8 mouse cellular contexts compared by ENCODE assay signal in the genomic region with DNA sequence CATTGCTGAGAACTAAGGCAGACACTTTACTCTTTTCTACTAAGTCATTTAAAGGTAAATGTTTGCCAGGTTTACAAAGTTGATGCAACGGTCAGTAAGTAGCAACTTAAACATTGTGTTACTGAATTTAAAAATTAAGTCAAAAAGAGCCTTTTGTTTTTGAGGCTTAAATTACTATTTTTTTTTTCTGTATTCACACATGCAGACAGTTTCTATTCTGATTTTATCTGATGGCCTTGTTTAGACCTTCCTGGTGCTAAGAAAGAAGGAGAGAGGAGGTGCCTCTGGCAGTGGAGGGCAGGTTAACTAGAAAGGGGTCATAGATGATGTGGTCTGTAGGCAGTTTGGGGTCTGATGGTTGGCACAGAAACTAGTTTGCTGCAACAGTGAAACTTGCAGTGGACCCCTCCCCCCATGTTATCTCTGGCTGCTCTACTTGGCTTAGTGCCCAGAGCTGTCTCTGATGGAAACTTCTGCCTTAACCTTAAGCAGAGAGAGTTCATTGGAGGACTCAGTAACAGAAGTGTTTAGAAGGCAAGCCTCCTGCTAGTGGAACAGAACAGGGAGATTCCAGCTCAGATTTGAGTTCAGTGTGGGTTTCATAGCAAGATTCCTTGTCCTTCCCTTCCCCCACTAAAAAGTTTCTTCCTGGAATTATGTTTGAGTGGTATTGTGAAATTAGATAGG. TPM values are rescaled to one million over a fixed set of nuclear protein-coding genes. Genes with fewer than 3 reads are reported as not detected.
DNase-seq lines count a peak whose midpoint lies in the region; ATAC-seq and TF ChIP-seq lines count a peak whose summit lies in the region.

No protein-coding gene starts in this region.

- TF ChIP-seq CTCF in kidney, adult 2 months (conservative IDR thresholded peaks at IDR 0.05; ENCODE audit: insufficient read depth, insufficient read length, low read depth, low read length) = no peak

- no peak for ATAC-seq in midbrain, embryonic 12.5 days (ENCODE audit: low FRiP score, low read depth)
- ATAC-seq in midbrain, embryonic 11.5 days (ENCODE audit: low FRiP score) = no peak
- peak; percentile 61 for ATAC-seq in granulocyte monocyte progenitor cell, adult 5-6 weeks (replicated peaks; ENCODE audit: poor library complexity, severe bottlenecking)

- TF ChIP-seq POLR2A in kidney, adult 2 months (IDR thresholded peaks at IDR 0.05; ENCODE audit: low read depth, low read length) = no peak

- 0 out of 2 replicates have a peak overlapping the region, but pooled peaks have one; percentile 4 for H3K27ac ChIP-seq in midbrain, embryonic 12.5 days (replicated peaks)
- no peak overlapping the region for H3K27ac ChIP-seq in midbrain, embryonic 11.5 days (ENCODE audit: low read depth, low read length)
- H3K27ac ChIP-seq in kidney, adult 2 months (ENCODE audit: insufficient read depth, low read depth, low read length) = peak overlapping the region; percentile 39; the same call in 1 of the 2 replicates
- no peak overlapping the region for H3K27ac ChIP-seq in midbrain, embryonic 10.5 days (replicated peaks)

- peaks cover 37% of the 10 kb centered on the region for H3K4me1 ChIP-seq in midbrain, embryonic 12.5 days
- peaks cover 5% of the 10 kb centered on the region; the same call in 1 of the 2 replicates for H3K4me1 ChIP-seq in midbrain, embryonic 11.5 days (ENCODE audit: control insufficient read depth, insufficient read depth, low read length)
- peaks cover 40% of the 10 kb centered on the region for H3K4me1 ChIP-seq in kidney, adult 2 months (ENCODE audit: control insufficient read depth, insufficient read depth, low read length)
- H3K4me1 ChIP-seq in midbrain, embryonic 10.5 days = peaks cover 20% of the 10 kb centered on the region

- H3K4me2 ChIP-seq in midbrain, embryonic 12.5 days (replicated peaks) = no peak overlapping the region
- H3K4me2 ChIP-seq in midbrain, embryonic 11.5 days = no peak overlapping the region

- no peak overlapping the region for H3K4me3 ChIP-seq in midbrain, embryonic 12.5 days
- no peak overlapping the region for H3K4me3 ChIP-seq in midbrain, embryonic 11.5 days (ENCODE audit: low read depth, low read length)
- no peak overlapping the region for H3K4me3 ChIP-seq in kidney, adult 2 months (ENCODE audit: insufficient read depth, low read depth, low read length)
- H3K4me3 ChIP-seq in midbrain, embryonic 10.5 days = no peak overlapping the region

- H3K36me3 ChIP-seq in midbrain, embryonic 12.5 days = no peaks in the 10 kb centered on the region
- H3K36me3 ChIP-seq in midbrain, embryonic 11.5 days (ENCODE audit: control insufficient read depth, insufficient read depth, low read length) = no peaks in the 10 kb centered on the region
- H3K36me3 ChIP-seq in kidney, adult 2 months (ENCODE audit: control insufficient read depth, insufficient read depth, low read length) = no peaks in the 10 kb centered on the region
- peaks cover 2% of the 10 kb centered on the region; the same call in 1 of the 2 replicates for H3K36me3 ChIP-seq in midbrain, embryonic 10.5 days

- H3K9ac ChIP-seq in midbrain, embryonic 12.5 days (replicated peaks) = no peak overlapping the region
- no peak overlapping the region for H3K9ac ChIP-seq in midbrain, embryonic 11.5 days (ENCODE audit: low read length)

- no peak for DNase-seq in midbrain, embryonic 11.5 days (ENCODE audit: low spot score, missing footprints)
- peak; percentile 78 for DNase-seq in adrenal gland, adult 2 months
- DNase-seq in kidney, adult 2 months = peak; percentile 77
- DNase-seq in lung, postnatal 25 days (ENCODE audit: low spot score) = peak; percentile 64
- peak; percentile 27 to 68 for DNase-seq in thymus, adult 18-20 months
- DNase-seq in midbrain, embryonic 10.5 days (ENCODE audit: low spot score) = no peak

- 73% methylated on average over 1 of the region's 1 CpGs for WGBS in midbrain, embryonic 12.5 days
- 80% methylated on average over 1 of the region's 1 CpGs for WGBS in midbrain, embryonic 11.5 days
- WGBS in kidney, adult 2 months = 8% methylated on average over 1 of the region's 1 CpGs
- WGBS in midbrain, embryonic 10.5 days = 89% methylated on average over 1 of the region's 1 CpGs

- no peaks in the 10 kb centered on the region for H3K27me3 ChIP-seq in midbrain, embryonic 12.5 days
- H3K27me3 ChIP-seq in midbrain, embryonic 11.5 days (ENCODE audit: control insufficient read depth, insufficient read depth, low read length) = no peaks in the 10 kb centered on the region
- H3K27me3 ChIP-seq in kidney, adult 2 months (replicated peaks; ENCODE audit: control insufficient read depth, insufficient read depth, low read length) = no peaks in the 10 kb centered on the region
- H3K27me3 ChIP-seq in midbrain, embryonic 10.5 days (ENCODE audit: low read depth, poor library complexity, severe bottlenecking) = no peaks in the 10 kb centered on the region

- H3K9me3 ChIP-seq in midbrain, embryonic 12.5 days = no peaks in the 10 kb centered on the region
- no peaks in the 10 kb centered on the region for H3K9me3 ChIP-seq in midbrain, embryonic 11.5 days (ENCODE audit: control insufficient read depth, low read length)
- H3K9me3 ChIP-seq in midbrain, embryonic 10.5 days (replicated peaks) = no peaks in the 10 kb centered on the region

RNA-seq across cellular contexts. Expression of gene Zfand3, which starts 23.0 kb away (rescaled TPM):
- polyA plus RNA-seq in midbrain, embryonic 12.5 days (2016; fragmentation: Nextera tagmentation; extraction: Ambion mirVana) = 83.1 and 91.5 TPM in 2 replicates
- polyA plus RNA-seq in midbrain, embryonic 11.5 days (2014; fragmentation: Nextera tagmentation; extraction: Ambion mirVana) = 63.9 and 64.7 TPM in 2 replicates
- 100 to 1,000 TPM; 164 to 210 TPM for total RNA-seq in adrenal gland, adult 2 months (2021)
- 60.9 and 67.0 TPM in 2 replicates for polyA plus RNA-seq in adrenal gland, adult 2 months (2012; rRNA removed)
- 6.7 and 19.3 TPM in 2 replicates for total RNA-seq in granulocyte monocyte progenitor cell, adult 5-6 weeks (2014; fragmentation: Nextera tagmentation)
- total RNA-seq in granulocyte monocyte progenitor cell, adult 5-6 weeks (2017) = 9.1 and 22.3 TPM in 2 replicates
- 103 and 111 TPM in 2 replicates for polyA plus RNA-seq in kidney, adult 2 months (2012; rRNA removed)
- polyA plus RNA-seq in midbrain, embryonic 10.5 days (2016; fragmentation: Nextera tagmentation; extraction: Ambion mirVana) = 68.1 and 80.5 TPM in 2 replicates

RNA-seq across cellular contexts. Expression of gene Mdga1, which starts 57.6 kb away (rescaled TPM):
- 13.1 and 21.4 TPM in 2 replicates for polyA plus RNA-seq in midbrain, embryonic 12.5 days (2016; fragmentation: Nextera tagmentation; extraction: Ambion mirVana)
- 5.8 and 6.5 TPM in 2 replicates for polyA plus RNA-seq in midbrain, embryonic 11.5 days (2014; fragmentation: Nextera tagmentation; extraction: Ambion mirVana)
- 1 to 10 TPM; 1.0 to 1.3 TPM for total RNA-seq in adrenal gland, adult 2 months (2021)
- polyA plus RNA-seq in adrenal gland, adult 2 months (2012; rRNA removed) = 1.5 and 2.4 TPM in 2 replicates
- 14.8 and 15.7 TPM in 2 replicates for total RNA-seq in granulocyte monocyte progenitor cell, adult 5-6 weeks (2014; fragmentation: Nextera tagmentation)
- total RNA-seq in granulocyte monocyte progenitor cell, adult 5-6 weeks (2017) = 4.0 and 7.8 TPM in 2 replicates
- polyA plus RNA-seq in kidney, adult 2 months (2012; rRNA removed) = 0.50 and 1.3 TPM in 2 replicates
- polyA plus RNA-seq in midbrain, embryonic 10.5 days (2016; fragmentation: Nextera tagmentation; extraction: Ambion mirVana) = 4.3 and 6.2 TPM in 2 replicates

Comparison
In these comparisons a context has a peak if more than half of its experiments do, and no peak if none do; other contexts are left out.
1. H3K27ac ChIP-seq: peak in midbrain, embryonic 12.5 days (single experiment) and kidney, adult 2 months (single experiment); none in midbrain, embryonic 11.5 days (single experiment) and midbrain, embryonic 10.5 days (single experiment).
2. DNase-seq: peak in adrenal gland, adult 2 months (single experiment), kidney, adult 2 months (single experiment), lung, postnatal 25 days (single experiment) and thymus, adult 18-20 months (2 of 2); none in midbrain, embryonic 11.5 days (single experiment) and midbrain, embryonic 10.5 days (single experiment).